Mouse (Mus musculus) E14TG2a.4 (cell line): ENCODE data around the gene Get4.

ENCODE experiments used
- CTCF ChIP-seq: conservative IDR thresholded peaks from 2 replicates; pipeline ENCODE4 v1.5.1; 2014; ENCODE audit warnings: low read length
- NANOG ChIP-seq: IDR thresholded peaks from 2 replicates; pipeline ENCODE4 v1.6.1; 2014; ENCODE audit warnings: borderline replicate concordance, low read length, mixed read lengths
- POU5F1 ChIP-seq: IDR thresholded peaks from 2 replicates; pipeline ENCODE4 v1.6.1; 2014; ENCODE audit warnings: low read length, borderline replicate concordance

DNA sequence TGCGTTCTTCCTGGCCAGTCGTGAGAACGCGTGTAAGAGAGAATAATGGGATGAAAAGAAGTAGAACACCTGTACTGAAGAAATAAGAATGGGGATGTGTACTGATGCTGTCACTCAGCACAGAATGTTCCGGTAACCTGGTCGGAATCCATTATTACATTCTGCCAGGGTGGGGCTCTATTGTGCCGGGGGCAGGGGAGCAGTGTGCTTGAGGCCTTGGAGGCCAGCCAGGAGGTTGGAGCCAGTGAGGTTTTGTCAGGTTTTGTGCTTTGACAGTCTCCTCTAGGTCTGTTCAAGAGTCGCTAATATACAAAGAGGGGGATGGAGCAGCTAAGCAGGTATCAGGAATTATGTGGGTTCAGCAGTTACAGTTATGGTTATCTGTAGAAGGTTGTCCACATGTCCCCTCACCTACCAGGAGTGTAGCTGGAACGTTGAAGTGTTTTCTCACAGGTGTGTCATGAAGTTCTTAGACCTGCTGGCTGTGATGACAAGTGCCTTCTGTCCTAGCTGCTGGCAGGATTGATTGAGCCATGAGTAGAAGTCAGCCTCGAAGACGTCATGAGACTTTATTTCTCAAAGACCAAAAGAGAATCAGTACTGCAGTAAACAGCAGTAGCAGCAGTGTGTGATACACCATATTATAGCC is 40.3 kb upstream of the Get4 start:
- TF ChIP-seq CTCF (no peak), POU5F1 (no peak), NANOG (no peak)
